Mouse (Mus musculus): Measurements from ENCODE around the gene Dbi. TPM values are rescaled to one million over a fixed set of nuclear protein-coding genes. Genes with fewer than 3 reads are reported as not detected.

Gene Dbi
- polyA plus RNA-seq, 1 experiment from 2014 or later = 1,146 TPM

DNA sequence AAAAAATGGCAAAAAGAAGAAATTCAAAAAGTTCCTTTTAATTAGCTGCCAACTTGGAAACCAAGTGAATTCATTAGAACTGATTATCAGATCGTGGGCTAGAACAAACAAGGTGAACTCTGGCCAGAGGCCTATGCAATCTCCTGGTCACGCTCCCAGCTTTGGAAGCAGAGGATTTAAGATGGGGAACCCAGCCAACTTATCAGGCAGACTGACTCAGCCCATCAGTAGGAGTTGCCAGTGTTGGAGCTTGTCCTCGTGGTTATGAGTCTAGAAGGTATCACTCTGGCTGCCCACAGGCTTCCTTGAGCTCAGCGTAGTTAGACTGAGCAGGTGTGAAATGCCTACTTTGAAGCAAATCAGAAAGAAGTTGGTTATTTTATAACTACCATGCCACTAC lies 4.0 kb upstream of the Dbi start:
- 45% methylated on average over 4 of the region's 4 CpGs for WGBS
- Histone ChIP-seq H3K4me3 (replicated peaks; ENCODE audit: low read length) (no peak overlapping the region), H3K27ac (ENCODE audit: low read length) (no peak overlapping the region), H3K27me3 (replicated peaks; ENCODE audit: control insufficient read depth, insufficient read depth, low read length) (no peaks in the 10 kb centered on the region), H3K9ac (replicated peaks; ENCODE audit: low read depth, low read length) (no peak overlapping the region), H3K36me3 (ENCODE audit: control insufficient read depth, insufficient read depth) (peaks cover 3% of the 10 kb centered on the region; the same call in 1 of the 2 replicates), H3K4me2 (ENCODE audit: low read length) (no peak overlapping the region), H3K4me1 (replicated peaks; ENCODE audit: control insufficient read depth, insufficient read depth, low read length) (peaks cover 13% of the 10 kb centered on the region), H3K9me3 (ENCODE audit: control insufficient read depth, low read length) (no peaks in the 10 kb centered on the region)
- ATAC-seq = no peak

- ATAC-seq = no peak
- WGBS = 95% methylated on average over 8 of the region's 8 CpGs
Measured at GRCm38 (mm10) chr1:120122634-120123383, 1.9 kb upstream of the Dbi start.

DNA sequence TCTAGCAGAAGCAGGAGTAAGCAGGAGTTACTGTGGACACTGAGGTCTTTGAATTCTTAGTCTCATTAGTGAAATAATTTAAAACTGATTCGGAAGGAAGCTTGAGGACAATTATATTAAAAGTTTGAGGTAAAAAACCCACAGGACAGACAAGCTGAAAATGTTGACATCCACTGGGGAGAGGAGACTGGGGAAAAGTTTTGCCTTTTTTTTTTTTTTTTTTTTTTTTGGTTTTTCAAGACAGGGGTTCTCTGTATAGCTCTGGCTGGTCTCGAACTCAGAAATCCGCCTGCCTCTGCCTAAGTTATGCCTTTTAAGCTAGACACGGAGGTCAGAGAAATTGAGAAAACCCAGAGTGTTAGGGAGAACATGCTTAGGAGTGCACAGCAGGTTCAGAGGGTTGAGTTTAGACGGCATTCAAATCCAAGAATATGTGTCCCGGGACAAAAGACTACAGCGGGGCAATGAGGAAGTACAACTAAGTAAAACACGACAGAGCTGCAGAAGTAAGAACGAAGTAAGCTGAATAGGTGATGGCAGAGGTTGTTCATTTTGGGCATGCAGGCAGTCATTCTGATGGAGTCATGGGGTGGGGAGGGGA lies 1.2 kb upstream of the Dbi start:
- H3K9me3 ChIP-seq (ENCODE audit: control insufficient read depth, low read length) = no peaks in the 10 kb centered on the region
- 83% methylated on average over 9 of the region's 9 CpGs for WGBS
- no peak overlapping the region; the same call in 1 of the 2 replicates for H3K9ac ChIP-seq (replicated peaks; ENCODE audit: low read depth, low read length)
- H3K4me2 ChIP-seq (ENCODE audit: low read length) = peak overlapping the region; percentile 84
- ATAC-seq = no peak
- no peak overlapping the region; the same call in 1 of the 2 replicates for H3K27ac ChIP-seq (ENCODE audit: low read length)
- H3K4me1 ChIP-seq (replicated peaks; ENCODE audit: control insufficient read depth, insufficient read depth, low read length) = peaks cover 31% of the 10 kb centered on the region
- no peaks in the 10 kb centered on the region for H3K36me3 ChIP-seq (ENCODE audit: control insufficient read depth, insufficient read depth)
- H3K27me3 ChIP-seq (replicated peaks; ENCODE audit: control insufficient read depth, insufficient read depth, low read length) = no peaks in the 10 kb centered on the region
- H3K4me3 ChIP-seq (replicated peaks; ENCODE audit: low read length) = peak overlapping the region; percentile 81

More at GRCm38 (mm10) chr1:120122634-120123383, 1.9 kb upstream of the Dbi start:
- Histone ChIP-seq H3K4me1 (replicated peaks; ENCODE audit: control insufficient read depth, insufficient read depth, low read length) (peaks cover 31% of the 10 kb centered on the region), H3K36me3 (ENCODE audit: control insufficient read depth, insufficient read depth) (no peaks in the 10 kb centered on the region), H3K27ac (ENCODE audit: low read length) (no peak overlapping the region), H3K9me3 (ENCODE audit: control insufficient read depth, low read length) (no peaks in the 10 kb centered on the region), H3K4me3 (replicated peaks; ENCODE audit: low read length) (no peak overlapping the region), H3K27me3 (replicated peaks; ENCODE audit: control insufficient read depth, insufficient read depth, low read length) (no peaks in the 10 kb centered on the region), H3K9ac (replicated peaks; ENCODE audit: low read depth, low read length) (no peak overlapping the region), H3K4me2 (ENCODE audit: low read length) (no peak overlapping the region)

- Histone ChIP-seq H3K36me3 (ENCODE audit: control insufficient read depth, insufficient read depth) (no peaks in the 10 kb centered on the region), H3K4me3 (replicated peaks; ENCODE audit: low read length) (peak overlapping the region; percentile 81), H3K27me3 (replicated peaks; ENCODE audit: control insufficient read depth, insufficient read depth, low read length) (no peaks in the 10 kb centered on the region), H3K27ac (ENCODE audit: low read length) (peak overlapping the region; percentile 92), H3K4me2 (ENCODE audit: low read length) (peak overlapping the region; percentile 84), H3K4me1 (replicated peaks; ENCODE audit: control insufficient read depth, insufficient read depth, low read length) (peaks cover 40% of the 10 kb centered on the region), H3K9me3 (ENCODE audit: control insufficient read depth, low read length) (no peaks in the 10 kb centered on the region), H3K9ac (replicated peaks; ENCODE audit: low read depth, low read length) (peak overlapping the region; percentile 70)
- ATAC-seq = peak; percentile 27
- 2% methylated on average over 24 of the region's 24 CpGs for WGBS
Measured at GRCm38 (mm10) chr1:120120141-120120968, 523 bp downstream of the Dbi start.

- Histone ChIP-seq H3K4me2 (ENCODE audit: low read length) (peak overlapping the region; percentile 84), H3K4me1 (replicated peaks; ENCODE audit: control insufficient read depth, insufficient read depth, low read length) (peaks cover 44% of the 10 kb centered on the region), H3K27ac (ENCODE audit: low read length) (peak overlapping the region; percentile 33), H3K4me3 (replicated peaks; ENCODE audit: low read length) (peak overlapping the region; percentile 81), H3K27me3 (replicated peaks; ENCODE audit: control insufficient read depth, insufficient read depth, low read length) (no peaks in the 10 kb centered on the region), H3K36me3 (ENCODE audit: control insufficient read depth, insufficient read depth) (peaks cover 7% of the 10 kb centered on the region), H3K9ac (replicated peaks; ENCODE audit: low read depth, low read length) (peak overlapping the region; percentile 70), H3K9me3 (ENCODE audit: control insufficient read depth, low read length) (no peaks in the 10 kb centered on the region)
- 72% methylated on average over 4 of the region's 4 CpGs for WGBS
- ATAC-seq = no peak
Measured at GRCm38 (mm10) chr1:120119389-120119788, 1.5 kb downstream of the Dbi start.

DNA sequence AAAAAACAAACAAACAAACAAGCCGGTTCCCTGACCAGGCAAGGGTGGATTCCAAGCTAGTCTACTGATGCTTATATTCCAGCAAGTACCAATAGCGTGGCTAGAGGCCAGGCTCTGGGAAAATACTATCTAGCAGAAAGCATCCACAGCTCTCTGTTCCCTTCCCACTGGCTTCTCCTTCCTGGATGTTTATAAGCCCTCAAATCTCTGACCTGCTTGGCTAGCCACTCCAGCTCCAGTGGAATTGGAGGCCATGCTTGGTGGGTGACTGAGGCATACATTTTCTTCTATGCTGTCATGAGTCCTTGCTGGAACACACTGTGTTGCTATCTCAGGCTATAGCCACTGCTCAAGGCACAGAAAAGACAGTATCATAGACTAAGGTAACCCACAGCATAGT lies 2.0 kb downstream of the Dbi start:
- Histone ChIP-seq H3K9me3 (ENCODE audit: control insufficient read depth, low read length) (no peaks in the 10 kb centered on the region), H3K9ac (replicated peaks; ENCODE audit: low read depth, low read length) (peak overlapping the region; percentile 17; the same call in 1 of the 2 replicates), H3K4me1 (replicated peaks; ENCODE audit: control insufficient read depth, insufficient read depth, low read length) (peaks cover 44% of the 10 kb centered on the region), H3K36me3 (ENCODE audit: control insufficient read depth, insufficient read depth) (peaks cover 10% of the 10 kb centered on the region), H3K4me2 (ENCODE audit: low read length) (peak overlapping the region; percentile 84), H3K4me3 (replicated peaks; ENCODE audit: low read length) (peak overlapping the region; percentile 81), H3K27me3 (replicated peaks; ENCODE audit: control insufficient read depth, insufficient read depth, low read length) (no peaks in the 10 kb centered on the region), H3K27ac (ENCODE audit: low read length) (no peak overlapping the region; the same call in 1 of the 2 replicates)
- no peak for ATAC-seq
- WGBS = 73% methylated on average over 2 of the region's 2 CpGs

DNA sequence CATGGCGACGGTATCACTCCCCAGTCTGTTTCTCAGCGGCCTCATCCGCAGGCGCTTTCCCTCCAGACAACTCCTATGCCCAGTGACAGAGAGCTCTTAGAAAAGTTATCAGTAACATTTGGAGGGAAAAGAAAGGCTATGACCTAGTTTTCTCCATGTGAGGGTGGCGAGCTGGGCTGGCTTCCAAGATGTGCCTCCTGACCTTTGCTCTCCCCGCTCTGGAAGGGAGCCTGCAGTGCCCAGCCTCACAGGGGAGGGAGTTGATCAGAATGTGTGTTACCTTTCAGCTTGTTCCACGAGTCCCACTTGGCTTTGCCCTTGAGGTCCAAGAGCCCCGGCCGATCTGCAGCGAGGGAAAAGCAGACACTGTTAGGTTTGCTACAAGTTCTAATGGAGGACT lies 4.8 kb downstream of the Dbi start:
- H3K4me3 ChIP-seq (replicated peaks; ENCODE audit: low read length) = no peak overlapping the region
- H3K9ac ChIP-seq (replicated peaks; ENCODE audit: low read depth, low read length) = no peak overlapping the region
- H3K27ac ChIP-seq (ENCODE audit: low read length) = peak overlapping the region; percentile 69
- WGBS = 39% methylated on average over 11 of the region's 11 CpGs
- H3K27me3 ChIP-seq (replicated peaks; ENCODE audit: control insufficient read depth, insufficient read depth, low read length) = no peaks in the 10 kb centered on the region
- no peaks in the 10 kb centered on the region for H3K9me3 ChIP-seq (ENCODE audit: control insufficient read depth, low read length)
- peaks cover 40% of the 10 kb centered on the region for H3K4me1 ChIP-seq (replicated peaks; ENCODE audit: control insufficient read depth, insufficient read depth, low read length)
- no peak overlapping the region for H3K4me2 ChIP-seq (ENCODE audit: low read length)
- ATAC-seq = no peak
- H3K36me3 ChIP-seq (ENCODE audit: control insufficient read depth, insufficient read depth) = peaks cover 10% of the 10 kb centered on the region

- 19% methylated on average over 9 of the region's 9 CpGs for WGBS
- peaks cover 40% of the 10 kb centered on the region for H3K4me1 ChIP-seq (replicated peaks; ENCODE audit: control insufficient read depth, insufficient read depth, low read length)
- H3K9ac ChIP-seq (replicated peaks; ENCODE audit: low read depth, low read length) = no peak overlapping the region
- ATAC-seq = peak; percentile 87
- no peak overlapping the region for H3K4me2 ChIP-seq (ENCODE audit: low read length)
- H3K36me3 ChIP-seq (ENCODE audit: control insufficient read depth, insufficient read depth) = peaks cover 10% of the 10 kb centered on the region
- H3K4me3 ChIP-seq (replicated peaks; ENCODE audit: low read length) = no peak overlapping the region
- H3K9me3 ChIP-seq (ENCODE audit: control insufficient read depth, low read length) = no peaks in the 10 kb centered on the region
- peak overlapping the region; percentile 79 for H3K27ac ChIP-seq (ENCODE audit: low read length)
- H3K27me3 ChIP-seq (replicated peaks; ENCODE audit: control insufficient read depth, insufficient read depth, low read length) = no peaks in the 10 kb centered on the region
Measured at GRCm38 (mm10) chr1:120115671-120116081, 5.2 kb downstream of the Dbi start.
